Mouse (Mus musculus) adrenal gland, postnatal 10 days (tissue): Measurements from ENCODE around the gene Mllt1. TPM values are rescaled to one million over a fixed set of nuclear protein-coding genes. Genes with fewer than 3 reads are reported as not detected.
A peak's percentile ranks its signal among the peaks of the same experiment; 100 is the strongest.
"Not testable (repeated sequence)": the region's sequence is repeated elsewhere in the genome, so short reads cannot be mapped to it uniquely, and the experiment has no call there.

Experiments
- DNase-seq: peaks from one replicate; pipeline ENCODE4 v3.0.0; 2021; ENCODE audit warnings: mixed read lengths
- total RNA-seq, 2 experiments: library from RNA; stranded (reverse); gene quantifications; 2 replicates each; pipeline ENCODE4 v1.2.3; 2021

Mllt1 gene
- total RNA-seq, 2 experiments from 2014 or later, result 27.9 to 33.6 TPM

GRCm38 (mm10) chr17:56934545-56935330, 477 bp downstream of the Mllt1 start:
- peak; percentile 11 for DNase-seq

GRCm38 (mm10) chr17:56933395-56933794, 1.8 kb downstream of the Mllt1 start:
- no peak for DNase-seq

GRCm38 (mm10) chr17:56930026-56930425, 5.2 kb downstream of the Mllt1 start:
- DNase-seq, result peak; percentile 54

GRCm38 (mm10) chr17:56929530-56929929, 5.7 kb downstream of the Mllt1 start:
- no peak for DNase-seq

GRCm38 (mm10) chr17:56929101-56929500, 6.1 kb downstream of the Mllt1 start:
- no peak for DNase-seq

- no peak for DNase-seq
Measured at GRCm38 (mm10) chr17:56925998-56926397, 9.2 kb downstream of the Mllt1 start.

GRCm38 (mm10) chr17:56919725-56920124, 15.5 kb downstream of the Mllt1 start:
- no peak for DNase-seq

- no peak for DNase-seq
Measured at GRCm38 (mm10) chr17:56917166-56917565, 18.0 kb downstream of the Mllt1 start.

GRCm38 (mm10) chr17:56913444-56913843, 21.8 kb downstream of the Mllt1 start:
- no peak for DNase-seq

GRCm38 (mm10) chr17:56913023-56913422, 22.2 kb downstream of the Mllt1 start:
- DNase-seq, result no peak

- DNase-seq, result not testable (repeated sequence)
Measured at GRCm38 (mm10) chr17:56909764-56910163, 25.5 kb downstream of the Mllt1 start.

- DNase-seq, result no peak
Measured at GRCm38 (mm10) chr17:56907887-56908286, 27.3 kb downstream of the Mllt1 start.

- no peak for DNase-seq
Measured at GRCm38 (mm10) chr17:56907096-56907495, 28.1 kb downstream of the Mllt1 start.

GRCm38 (mm10) chr17:56906166-56906565, 29.0 kb downstream of the Mllt1 start:
- no peak for DNase-seq

- peak; percentile 57 for DNase-seq
Measured at GRCm38 (mm10) chr17:56902698-56903097, 32.5 kb downstream of the Mllt1 start.

- peak; percentile 88 for DNase-seq
Measured at GRCm38 (mm10) chr17:56897630-56898195, 37.5 kb downstream of the Mllt1 start.

- DNase-seq, result no peak
Measured at GRCm38 (mm10) chr17:56896513-56897129, 38.6 kb downstream of the Mllt1 start.

GRCm38 (mm10) chr17:56895368-56895918, 39.8 kb downstream of the Mllt1 start:
- no peak for DNase-seq

GRCm38 (mm10) chr17:56890018-56890417, 45.2 kb downstream of the Mllt1 start:
- no peak for DNase-seq

GRCm38 (mm10) chr17:56888050-56888449, 47.2 kb downstream of the Mllt1 start:
- DNase-seq, result no peak

- no peak for DNase-seq
Measured at GRCm38 (mm10) chr17:56884809-56885208, 50.4 kb downstream of the Mllt1 start.

- DNase-seq, result peak; percentile 45
Measured at GRCm38 (mm10) chr17:56884331-56884730, 50.9 kb downstream of the Mllt1 start.

GRCm38 (mm10) chr17:56883612-56884011, 51.6 kb downstream of the Mllt1 start:
- DNase-seq, result peak; percentile 52
